Mouse (Mus musculus) hindbrain, embryonic 16.5 days (tissue): Measurements from ENCODE around the gene Nrip2. TPM values are rescaled to one million over a fixed set of nuclear protein-coding genes. Genes with fewer than 3 reads are reported as not detected.

Experiments used
- ATAC-seq: fragments of 200-750 bp; cut with Nextera tagmentation; 2 replicates; pipeline ENCODE4 v1.8.0; 2017; ENCODE audit warnings: moderate TSS enrichment, moderate library complexity
- H3K27ac ChIP-seq: fragments of 300-500 bp; sonication (generic); 2 replicates; pipeline ENCODE4 v1.5.1; 2014; ENCODE audit warnings: low read depth, mild to moderate bottlenecking, control low read depth, low read length, moderate library complexity
- H3K27me3 ChIP-seq: fragments of 300-500 bp; sonication (generic); replicated peaks from 2 replicates; pipeline ENCODE4 v1.6.1; 2014; ENCODE audit warnings: low read length; ENCODE audit not compliant: control insufficient read depth, insufficient read depth
- H3K36me3 ChIP-seq: fragments of 300-500 bp; sonication (generic); 2 replicates; pipeline ENCODE4 v1.6.1; 2014; ENCODE audit warnings: mild to moderate bottlenecking, low read length, moderate library complexity, mixed read lengths; ENCODE audit not compliant: control insufficient read depth, insufficient read depth
- H3K4me1 ChIP-seq: fragments of 300-500 bp; sonication (generic); 2 replicates; pipeline ENCODE4 v1.6.1; 2014; ENCODE audit warnings: low read depth, low read length; ENCODE audit not compliant: control insufficient read depth, insufficient read depth
- H3K4me2 ChIP-seq: fragments of 300-500 bp; sonication (generic); 2 replicates; pipeline ENCODE4 v1.6.1; 2014; ENCODE audit warnings: mild to moderate bottlenecking, low read length, control low read depth, moderate library complexity
- H3K4me3 ChIP-seq: fragments of 300-500 bp; sonication (generic); 2 replicates; pipeline ENCODE4 v1.5.1; 2014; ENCODE audit warnings: mild to moderate bottlenecking, low read length, control low read depth, moderate library complexity
- H3K9ac ChIP-seq: fragments of 300-500 bp; sonication (generic); 2 replicates; pipeline ENCODE4 v1.6.1; 2014; ENCODE audit warnings: low read depth, mild to moderate bottlenecking, control low read depth, low read length, moderate library complexity
- H3K9me3 ChIP-seq: fragments of 300-500 bp; sonication (generic); 2 replicates; pipeline ENCODE4 v1.6.1; 2014; ENCODE audit warnings: mild to moderate bottlenecking, low read length, moderate library complexity; ENCODE audit not compliant: control insufficient read depth
- WGBS: fragments of 180-500 bp; shearing (Covaris S2); extraction: QIAGEN DNeasy Blood & Tissue Kit; methylation state at CpG from one replicate; pipeline ENCODE4 v1.1.7; 2014; 5-methylcytosine and 5-hydroxymethylcytosine counted together
- polyA plus RNA-seq: library from polyadenylated mRNA; unstranded; fragments of >200 nt; fragmentation: Nextera tagmentation; extraction: Ambion mirVana; gene quantifications from 2 replicates; pipeline ENCODE4 v1.2.1, GENCODE M21; 2015

Nrip2 gene
- polyA plus RNA-seq, 1 experiment from 2014 or later: 11.3 TPM

- WGBS: 93% methylated on average over 2 of the region's 2 CpGs
- peaks cover 48% of the 10 kb centered on the region for H3K36me3 ChIP-seq
- H3K9ac ChIP-seq: no peak overlapping the region
Measured at GRCm38 (mm10) chr6:128429300-128429699, 30.2 kb downstream of the Nrip2 start.

DNA sequence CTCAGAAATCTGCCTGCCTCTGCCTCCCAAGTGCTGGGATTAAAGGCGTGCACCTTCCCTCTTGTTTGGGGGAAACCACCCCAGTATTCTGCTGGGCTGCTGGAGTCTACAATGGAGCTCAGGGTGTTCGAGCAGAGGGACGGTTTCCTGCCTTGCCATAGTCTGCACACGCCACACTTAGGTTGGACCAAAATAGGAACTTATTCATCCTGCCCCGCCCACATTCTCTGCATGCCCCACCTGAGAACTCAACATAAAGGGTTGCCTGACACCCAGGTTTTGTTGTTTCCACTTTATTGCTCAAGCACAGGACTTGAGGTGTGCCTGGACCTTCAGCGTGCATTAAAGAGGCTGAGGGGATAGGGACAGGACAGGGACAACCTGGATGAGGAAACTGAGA is 30.7 kb downstream of the Nrip2 start:
- H3K9ac ChIP-seq: no peak overlapping the region
- no peaks in the 10 kb centered on the region for H3K9me3 ChIP-seq
- peaks cover 5% of the 10 kb centered on the region for H3K4me1 ChIP-seq
- H3K36me3 ChIP-seq: peaks cover 54% of the 10 kb centered on the region
- H3K27me3 ChIP-seq: no peaks in the 10 kb centered on the region
- H3K4me3 ChIP-seq: no peak overlapping the region
- WGBS: 91% methylated on average over 6 of the region's 6 CpGs
- no peak for ATAC-seq
- H3K4me2 ChIP-seq: no peak overlapping the region
- no peak overlapping the region for H3K27ac ChIP-seq

More at GRCm38 (mm10) chr6:128429300-128429699, 30.2 kb downstream of the Nrip2 start:
- no peak overlapping the region for H3K27ac ChIP-seq
- ATAC-seq: no peak
- H3K4me3 ChIP-seq: no peak overlapping the region
- no peaks in the 10 kb centered on the region for H3K9me3 ChIP-seq
- no peak overlapping the region for H3K4me2 ChIP-seq
- H3K4me1 ChIP-seq: peaks cover 5% of the 10 kb centered on the region
- no peaks in the 10 kb centered on the region for H3K27me3 ChIP-seq

GRCm38 (mm10) chr6:128432356-128432915 is 33.3 kb downstream of the Nrip2 start:
- Histone ChIP-seq H3K4me3 (no peak overlapping the region), H3K36me3 (peaks cover 60% of the 10 kb centered on the region), H3K4me1 (peaks cover 13% of the 10 kb centered on the region), H3K9ac (no peak overlapping the region), H3K9me3 (no peaks in the 10 kb centered on the region), H3K27me3 (no peaks in the 10 kb centered on the region), H3K4me2 (no peak overlapping the region), H3K27ac (no peak overlapping the region)
- WGBS: 62% methylated on average over 13 of the region's 13 CpGs
- ATAC-seq: no peak

GRCm38 (mm10) chr6:128433566-128433965 is 34.5 kb downstream of the Nrip2 start:
- Histone ChIP-seq H3K4me1 (peaks cover 13% of the 10 kb centered on the region), H3K9ac (no peak overlapping the region), H3K27me3 (no peaks in the 10 kb centered on the region), H3K36me3 (peaks cover 56% of the 10 kb centered on the region), H3K4me2 (no peak overlapping the region), H3K4me3 (no peak overlapping the region), H3K27ac (no peak overlapping the region), H3K9me3 (no peaks in the 10 kb centered on the region)
- WGBS: 90% methylated on average over 13 of the region's 13 CpGs
- ATAC-seq: no peak

GRCm38 (mm10) chr6:128435474-128435873 is 36.4 kb downstream of the Nrip2 start:
- 81% methylated on average over 5 of the region's 5 CpGs for whole genome bisulfite sequencing
- no peak for ATAC-seq
- no peak overlapping the region for H3K4me3 ChIP-seq

DNA sequence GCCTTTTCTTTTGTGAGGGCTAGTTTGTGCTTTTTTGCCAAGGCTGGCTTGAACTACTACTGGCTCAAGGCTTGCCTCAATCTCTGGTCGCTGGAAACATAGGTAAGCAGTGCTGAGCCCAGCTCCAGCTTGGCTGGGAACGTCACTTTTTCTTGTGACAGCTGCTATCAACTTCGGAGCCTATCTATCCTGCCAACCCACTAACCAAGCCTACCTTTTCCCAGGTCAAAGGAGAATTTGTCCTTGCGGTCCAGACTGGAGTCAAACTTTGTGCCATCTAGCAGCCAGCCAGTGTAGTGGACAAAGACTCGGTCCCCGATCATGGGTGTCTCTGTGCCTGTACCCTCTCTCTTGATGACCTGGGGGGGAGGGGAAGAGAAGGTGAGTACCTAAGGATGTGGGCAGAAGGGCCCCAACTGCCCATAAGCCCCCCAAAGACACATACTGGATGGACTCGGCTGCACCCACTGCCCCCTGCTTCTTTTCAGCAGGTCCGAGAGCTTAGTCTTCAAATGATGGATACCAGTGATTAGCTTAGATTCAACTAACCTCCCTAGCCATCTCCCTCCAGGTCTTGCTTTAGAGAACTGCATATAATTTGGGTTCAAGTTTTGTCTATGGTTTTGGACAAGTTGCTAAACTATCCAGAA is 37.4 kb downstream of the Nrip2 start:
- Histone ChIP-seq H3K36me3 (peaks cover 40% of the 10 kb centered on the region), H3K27me3 (no peaks in the 10 kb centered on the region), H3K9ac (no peak overlapping the region; the same call in 1 of the 2 replicates), H3K4me3 (peak overlapping the region; percentile 90), H3K9me3 (no peaks in the 10 kb centered on the region), H3K4me2 (peak overlapping the region; percentile 82), H3K27ac (no peak overlapping the region), H3K4me1 (peaks cover 17% of the 10 kb centered on the region)
- no peak for ATAC-seq
- WGBS: 89% methylated on average over 8 of the region's 8 CpGs

More at GRCm38 (mm10) chr6:128435474-128435873, 36.4 kb downstream of the Nrip2 start:
- H3K9ac ChIP-seq: no peak overlapping the region
- H3K36me3 ChIP-seq: peaks cover 47% of the 10 kb centered on the region
- H3K9me3 ChIP-seq: no peaks in the 10 kb centered on the region
- peaks cover 17% of the 10 kb centered on the region for H3K4me1 ChIP-seq
- H3K27me3 ChIP-seq: no peaks in the 10 kb centered on the region
- H3K27ac ChIP-seq: no peak overlapping the region
- no peak overlapping the region for H3K4me2 ChIP-seq

DNA sequence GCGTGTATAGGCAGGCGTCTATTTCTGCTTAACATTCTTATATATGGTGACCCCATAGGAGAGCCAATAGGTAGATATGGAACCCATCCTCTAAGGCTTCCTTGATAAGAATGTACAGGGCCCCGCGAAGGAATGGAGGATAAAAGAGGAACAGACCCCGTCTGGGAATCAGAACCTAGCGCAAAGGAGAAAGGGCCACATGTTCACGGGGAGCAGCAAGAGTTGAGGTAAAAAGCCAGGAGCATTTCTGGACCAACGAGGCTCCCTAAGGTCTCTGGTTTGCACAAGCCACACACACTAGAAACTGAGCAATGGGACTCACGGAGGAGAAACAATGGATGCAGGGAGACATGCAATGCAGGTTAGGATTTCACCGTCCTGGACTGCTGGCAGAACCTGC is 38.2 kb downstream of the Nrip2 start:
- Histone ChIP-seq H3K4me3 (peak overlapping the region; percentile 90), H3K36me3 (peaks cover 32% of the 10 kb centered on the region), H3K4me1 (peaks cover 17% of the 10 kb centered on the region), H3K27ac (peak overlapping the region; percentile 94), H3K4me2 (peak overlapping the region; percentile 82), H3K9ac (peak overlapping the region; percentile 98), H3K9me3 (no peaks in the 10 kb centered on the region), H3K27me3 (no peaks in the 10 kb centered on the region)
- 2% methylated on average over 10 of the region's 10 CpGs for WGBS
- ATAC-seq: no peak; the same call in 1 of the 2 replicates

- Histone ChIP-seq H3K9ac (peak overlapping the region; percentile 98), H3K27ac (peak overlapping the region; percentile 94), H3K36me3 (peaks cover 27% of the 10 kb centered on the region), H3K9me3 (no peaks in the 10 kb centered on the region), H3K4me1 (peaks cover 14% of the 10 kb centered on the region), H3K4me3 (peak overlapping the region; percentile 90), H3K4me2 (peak overlapping the region; percentile 82), H3K27me3 (no peaks in the 10 kb centered on the region)
- WGBS: under 1% methylated on average over 50 of the region's 52 CpGs
- peak; percentile 62 for ATAC-seq
Measured at GRCm38 (mm10) chr6:128437731-128438316, 38.7 kb downstream of the Nrip2 start.

DNA sequence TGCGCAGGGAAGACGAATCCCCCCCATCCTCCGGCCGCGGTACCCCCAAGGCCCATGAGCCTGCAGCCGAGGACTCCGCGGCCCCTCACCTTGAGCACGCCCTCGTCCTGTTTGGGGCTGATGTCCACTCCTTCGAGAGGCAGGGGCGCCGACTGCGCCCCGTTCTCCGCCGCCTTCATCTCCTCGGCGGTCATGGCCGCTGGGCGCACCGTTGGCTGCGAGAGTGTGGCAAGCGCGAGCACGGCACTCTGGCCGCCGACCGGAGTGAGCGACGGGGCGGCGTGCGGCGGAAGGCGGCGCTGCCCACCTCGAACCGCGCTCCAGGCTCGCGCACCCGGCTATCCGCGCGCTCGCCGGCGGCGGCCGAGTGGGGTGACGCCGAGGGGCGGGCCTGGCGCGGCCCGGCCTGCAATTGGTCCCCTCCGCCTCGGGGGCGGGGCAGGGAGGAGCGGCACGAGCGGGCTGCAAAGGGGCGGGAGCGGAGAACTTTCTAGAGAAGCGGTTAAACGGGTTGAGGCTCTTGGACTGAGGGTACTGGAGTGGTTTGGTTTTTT is 39.3 kb downstream of the Nrip2 start, which contains the start of gene Fkbp4:
Gene Fkbp4 (minus strand): TSS at position 361 of the 554 bp plus-strand sequence.
- Histone ChIP-seq H3K27ac (peak within 1 kb of the TSS; percentile 94), H3K27me3 (no peaks in the 10 kb centered on the region), H3K36me3 (peaks cover 21% of the 10 kb centered on the region), H3K4me3 (peak within 1 kb of the TSS; percentile 90), H3K4me2 (peak within 1 kb of the TSS; percentile 82), H3K9ac (peak within 1 kb of the TSS; percentile 98), H3K4me1 (peaks cover 14% of the 10 kb centered on the region), H3K9me3 (no peaks in the 10 kb centered on the region)
- peak; percentile 95 for ATAC-seq
- under 1% methylated on average over 60 of the region's 67 CpGs for WGBS
